Mouse (Mus musculus) stomach, postnatal 0 days (tissue): ENCODE results near the gene Clba1.

Source experiments
- CTCF ChIP-seq: IDR thresholded peaks from 2 replicates; pipeline ENCODE4 v1.5.1; 2016; ENCODE audit warnings: antibody characterized with exemption, low read depth, mild to moderate bottlenecking, moderate library complexity
- EP300 ChIP-seq: optimal IDR thresholded peaks from 2 replicates; pipeline ENCODE3; 2016; ENCODE audit warnings: antibody characterized with exemption

- TF ChIP-seq CTCF: no peak
- TF ChIP-seq EP300: no peak
These were observed 15.0 kb upstream of the Clba1 start for GRCm38 (mm10) chr12:112793601-112794355.
